Mouse (Mus musculus) intestine, embryonic 14.5 days (tissue): Measurements from ENCODE around the gene Gm11437. TPM values are rescaled to one million over a fixed set of nuclear protein-coding genes. Genes with fewer than 3 reads are reported as not detected.

Source experiments
- ATAC-seq: fragments of 200-750 bp; cut with Nextera tagmentation; replicated peaks from 2 replicates; pipeline ENCODE4 v1.8.0; 2017; ENCODE audit warnings: low read depth, moderate number of reproducible peaks, moderate TSS enrichment, moderate library complexity; ENCODE audit not compliant: low FRiP score, low TSS enrichment
- DNase-seq: peaks from one replicate; pipeline ENCODE4 v3.0.0-alpha.2; 2018; ENCODE audit warnings: low spot score
- H3K27ac ChIP-seq: fragments of 300-500 bp; sonication (generic); 2 replicates; pipeline ENCODE4 v1.5.1; 2014; ENCODE audit warnings: low read depth, mild to moderate bottlenecking, control low read depth
- H3K27me3 ChIP-seq: fragments of 300-500 bp; sonication (generic); replicated peaks from 2 replicates; pipeline ENCODE4 v1.6.1; 2014; ENCODE audit warnings: low read length, control low read depth; ENCODE audit not compliant: control insufficient read depth, insufficient read depth
- H3K36me3 ChIP-seq: fragments of 300-500 bp; sonication (generic); 2 replicates; pipeline ENCODE4 v1.6.1; 2014; ENCODE audit warnings: low read length, control low read depth; ENCODE audit not compliant: control insufficient read depth, insufficient read depth
- H3K4me1 ChIP-seq: fragments of 300-500 bp; sonication (generic); replicated peaks from 2 replicates; pipeline ENCODE4 v1.6.1; 2014; ENCODE audit warnings: low read length, control low read depth, mixed read lengths; ENCODE audit not compliant: control insufficient read depth, insufficient read depth
- H3K4me2 ChIP-seq: fragments of 300-500 bp; sonication (generic); 2 replicates; pipeline ENCODE4 v1.6.1; 2014; ENCODE audit warnings: low read length
- H3K4me3 ChIP-seq: fragments of 300-500 bp; sonication (generic); 2 replicates; pipeline ENCODE4 v1.5.1; 2014; ENCODE audit warnings: low read depth, low read length, control low read depth, mixed read lengths
- H3K9ac ChIP-seq: fragments of 300-500 bp; sonication (generic); 2 replicates; pipeline ENCODE4 v1.6.1; 2014; ENCODE audit warnings: mild to moderate bottlenecking, low read length
- H3K9me3 ChIP-seq: fragments of 300-500 bp; sonication (generic); 2 replicates; pipeline ENCODE4 v1.6.1; 2016; ENCODE audit warnings: low read length, control low read depth; ENCODE audit not compliant: control insufficient read depth
- WGBS: fragments of 180-500 bp; shearing (Covaris S2); extraction: QIAGEN DNeasy Blood & Tissue Kit; methylation state at CpG from one replicate; pipeline ENCODE4 v1.1.7; 2014; 5-methylcytosine and 5-hydroxymethylcytosine counted together
- polyA plus RNA-seq: library from polyadenylated mRNA; unstranded; fragments of >200 nt; fragmentation: Nextera tagmentation; extraction: Ambion mirVana; gene quantifications from 2 replicates; pipeline ENCODE4 v1.2.1, GENCODE M21; 2014

Gm11437 gene
- polyA plus RNA-seq, 1 experiment from 2014 or later, result 0.15 TPM

GRCm38 (mm10) chr11:84181286-84181685 is 14.0 kb upstream of the Gm11437 start:
- Histone ChIP-seq H3K27ac (no peak overlapping the region), H3K27me3 (no peaks in the 10 kb centered on the region), H3K4me2 (peak overlapping the region; percentile 82), H3K36me3 (no peaks in the 10 kb centered on the region), H3K4me3 (peak overlapping the region; percentile 83), H3K9ac (peak overlapping the region; percentile 71; the same call in 1 of the 2 replicates), H3K4me1 (peaks cover 7% of the 10 kb centered on the region; the same call in 1 of the 2 replicates), H3K9me3 (no peaks in the 10 kb centered on the region)
- no peak for DNase-seq
- no peak for ATAC-seq
- WGBS, result 74% methylated on average over 2 of the region's 2 CpGs

- Histone ChIP-seq H3K9me3 (no peaks in the 10 kb centered on the region), H3K27ac (peak overlapping the region; percentile 85), H3K27me3 (no peaks in the 10 kb centered on the region), H3K36me3 (no peaks in the 10 kb centered on the region), H3K4me2 (peak overlapping the region; percentile 82), H3K4me3 (peak overlapping the region; percentile 83), H3K4me1 (peaks cover 7% of the 10 kb centered on the region; the same call in 1 of the 2 replicates), H3K9ac (peak overlapping the region; percentile 71)
- ATAC-seq (peak; percentile 59), DNase-seq (peak; percentile 91)
- under 1% methylated on average over 40 of the region's 44 CpGs for whole genome bisulfite sequencing
Measured at GRCm38 (mm10) chr11:84179954-84180598, 12.8 kb upstream of the Gm11437 start.

DNA sequence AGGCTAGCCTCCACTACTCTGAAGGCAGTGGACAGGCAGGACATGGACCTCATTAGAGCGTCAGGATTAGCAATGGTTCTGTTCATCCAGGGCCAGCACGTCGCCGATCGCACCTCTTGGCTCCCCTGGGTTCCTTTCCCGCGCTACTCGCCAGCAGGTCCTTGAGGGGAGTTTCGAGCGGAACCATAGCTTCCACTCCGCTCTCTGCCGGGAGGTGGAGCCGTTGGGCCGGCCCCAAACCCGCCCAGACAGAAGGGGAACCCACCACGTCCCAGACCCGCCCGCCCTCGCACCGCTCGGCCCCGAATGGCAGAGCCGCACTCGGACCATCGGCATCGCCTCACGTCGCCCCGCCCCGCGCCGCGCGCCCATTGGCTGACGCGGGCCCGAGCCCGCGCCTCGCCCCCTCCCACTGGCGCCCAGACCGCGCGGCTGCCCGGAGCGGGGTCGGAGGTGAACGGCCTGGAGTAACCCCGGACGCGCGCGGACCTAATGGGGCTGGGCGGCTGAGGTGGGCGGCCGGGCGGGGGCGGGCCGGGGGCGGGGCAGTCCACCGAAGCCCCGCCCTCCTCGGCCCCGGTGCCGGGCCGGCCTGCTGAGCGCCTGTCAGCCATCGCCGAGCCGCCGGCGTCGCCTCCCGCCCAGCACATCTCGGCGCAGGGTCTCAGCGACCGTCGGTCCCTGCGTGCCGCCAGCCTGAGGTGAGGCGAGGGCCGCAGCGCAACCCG is 12.1 kb upstream of the Gm11437 start:
- Histone ChIP-seq H3K27me3 (no peaks in the 10 kb centered on the region), H3K36me3 (no peaks in the 10 kb centered on the region), H3K9me3 (no peaks in the 10 kb centered on the region), H3K4me2 (peak overlapping the region; percentile 82), H3K4me1 (peaks cover 7% of the 10 kb centered on the region; the same call in 1 of the 2 replicates), H3K4me3 (peak overlapping the region; percentile 83), H3K27ac (peak overlapping the region; percentile 85), H3K9ac (peak overlapping the region; percentile 71)
- under 1% methylated on average over 34 of the region's 85 CpGs for WGBS
- ATAC-seq (peak; percentile 98), DNase-seq (peak; percentile 94)

DNA sequence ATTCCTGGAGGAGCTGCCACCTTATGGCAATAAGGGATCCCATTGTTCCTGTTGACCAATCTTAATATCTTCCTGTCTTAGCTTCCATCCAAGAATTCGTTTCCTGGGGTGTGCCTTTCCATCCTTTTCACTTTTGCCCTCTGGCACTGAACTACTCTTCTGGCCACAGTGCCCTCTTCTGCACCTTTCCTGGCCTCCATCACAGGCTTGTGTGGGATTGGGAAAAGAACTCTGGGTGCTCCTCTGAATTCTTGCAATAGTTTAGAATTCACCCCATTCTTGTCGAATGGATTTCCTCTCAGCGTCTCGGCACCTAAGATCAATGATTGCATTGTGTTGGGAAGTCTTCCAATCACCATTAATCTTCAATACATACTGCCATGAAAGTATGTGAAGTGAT is 11.3 kb upstream of the Gm11437 start:
- H3K4me1 ChIP-seq, result peaks cover 7% of the 10 kb centered on the region; the same call in 1 of the 2 replicates
- peak overlapping the region; percentile 82 for H3K4me2 ChIP-seq
- no peaks in the 10 kb centered on the region for H3K36me3 ChIP-seq
- DNase-seq (no peak), ATAC-seq (no peak)
- no peaks in the 10 kb centered on the region for H3K27me3 ChIP-seq
- 0 out of 2 replicates have a peak overlapping the region, but pooled peaks have one; percentile 71 for H3K9ac ChIP-seq
- WGBS, result 36% methylated on average over 4 of the region's 4 CpGs
- no peaks in the 10 kb centered on the region for H3K9me3 ChIP-seq
- peak overlapping the region; percentile 83; the same call in 1 of the 2 replicates for H3K4me3 ChIP-seq
- H3K27ac ChIP-seq, result peak overlapping the region; percentile 85; the same call in 1 of the 2 replicates

DNA sequence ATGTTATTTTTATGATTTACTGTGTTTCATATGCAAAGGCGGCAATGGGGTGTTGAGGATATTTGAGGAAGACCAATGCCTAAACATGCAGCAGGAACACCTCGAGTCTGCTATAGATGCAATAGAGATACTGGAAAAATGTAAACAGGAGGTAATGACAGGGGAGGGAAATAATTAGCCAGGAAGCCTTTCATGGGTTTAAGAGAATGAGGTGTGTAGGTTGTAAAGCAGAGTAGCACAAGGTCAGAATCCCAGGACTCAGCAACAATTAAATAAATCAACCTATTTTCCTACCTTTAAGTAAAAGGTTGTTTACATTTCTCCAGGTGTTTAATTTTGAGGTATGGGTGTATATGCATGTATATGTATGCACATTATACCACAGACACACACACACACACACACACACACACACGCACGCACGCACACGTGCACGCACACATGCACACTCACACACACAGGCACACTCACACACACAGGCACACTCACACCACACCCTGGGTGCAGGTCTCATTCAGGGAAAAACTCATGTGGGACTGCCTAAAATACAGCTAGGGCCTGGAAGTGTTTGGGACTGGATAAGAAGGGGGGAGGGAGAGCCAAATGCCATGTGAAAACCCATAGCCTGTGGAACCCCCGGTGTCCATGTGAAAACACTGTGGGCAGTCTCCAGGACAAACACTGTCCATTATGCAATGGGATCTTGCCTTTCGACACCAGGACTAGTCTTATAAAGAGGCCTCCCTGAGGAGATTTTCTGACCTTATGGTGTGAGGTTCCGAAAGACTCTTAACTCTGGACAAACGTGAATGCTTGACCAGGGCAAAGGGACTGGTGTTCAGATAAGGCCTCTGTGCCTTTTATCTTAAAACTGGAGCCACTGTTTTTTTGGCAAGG is 5.5 kb upstream of the Gm11437 start:
- Histone ChIP-seq H3K36me3 (no peaks in the 10 kb centered on the region), H3K9ac (no peak overlapping the region), H3K4me2 (no peak overlapping the region), H3K27ac (no peak overlapping the region), H3K4me1 (no peaks in the 10 kb centered on the region), H3K9me3 (no peaks in the 10 kb centered on the region), H3K27me3 (no peaks in the 10 kb centered on the region), H3K4me3 (no peak overlapping the region)
- ATAC-seq (0 out of 2 replicates have a peak, but pooled peaks have one; percentile 36), DNase-seq (no peak)
- 64% methylated on average over 11 of the region's 11 CpGs for WGBS

DNA sequence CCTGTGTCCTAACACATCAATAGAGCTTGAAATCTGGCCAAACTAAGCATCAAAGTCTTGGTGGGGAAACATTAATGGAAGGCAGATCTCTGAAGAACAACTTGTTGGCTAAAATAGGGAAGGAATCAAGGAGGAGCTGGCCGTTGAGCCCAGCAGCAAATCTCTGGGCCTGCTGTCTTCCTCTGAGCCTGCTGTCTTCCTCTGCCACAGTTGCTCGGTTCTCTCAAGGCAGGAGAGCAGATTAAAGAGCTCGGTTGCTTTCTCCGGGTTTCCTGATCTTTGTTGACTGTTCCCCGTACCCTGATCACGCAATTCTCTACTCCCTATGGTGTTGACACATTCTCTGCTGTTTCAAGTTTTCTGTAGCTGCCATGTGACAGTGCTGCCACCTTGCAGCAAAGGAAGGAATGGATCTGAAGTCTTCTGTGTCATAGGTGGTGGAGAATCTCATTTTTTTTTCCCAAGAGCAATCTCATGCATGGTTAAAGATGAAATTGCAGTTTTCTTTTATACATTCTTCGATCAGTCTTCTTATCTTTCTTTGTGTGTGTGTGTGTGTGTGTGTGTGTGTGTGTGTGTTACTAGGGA is 1.5 kb upstream of the Gm11437 start:
- H3K27ac ChIP-seq, result no peak overlapping the region
- ATAC-seq (no peak), DNase-seq (no peak)
- no peaks in the 10 kb centered on the region for H3K27me3 ChIP-seq
- no peak overlapping the region for H3K4me2 ChIP-seq
- no peak overlapping the region for H3K9ac ChIP-seq
- H3K4me1 ChIP-seq, result no peaks in the 10 kb centered on the region
- no peaks in the 10 kb centered on the region for H3K9me3 ChIP-seq
- 25% methylated on average over 7 of the region's 7 CpGs for WGBS
- no peaks in the 10 kb centered on the region for H3K36me3 ChIP-seq
- no peak overlapping the region for H3K4me3 ChIP-seq

- WGBS, result 39% methylated on average over 4 of the region's 4 CpGs
- ATAC-seq, result 0 out of 2 replicates have a peak, but pooled peaks have one; percentile 58
- no peak overlapping the region for H3K4me2 ChIP-seq
Measured at GRCm38 (mm10) chr11:84164561-84164960, 2.7 kb downstream of the Gm11437 start.

GRCm38 (mm10) chr11:84164123-84164522 is 3.2 kb downstream of the Gm11437 start:
- no peak overlapping the region for H3K9ac ChIP-seq
- no peak overlapping the region for H3K4me3 ChIP-seq
- H3K36me3 ChIP-seq, result no peaks in the 10 kb centered on the region
- no peaks in the 10 kb centered on the region for H3K9me3 ChIP-seq
- no peak overlapping the region for H3K27ac ChIP-seq
- WGBS, result 77% methylated on average over 6 of the region's 6 CpGs
- ATAC-seq (no peak), DNase-seq (no peak)
- no peaks in the 10 kb centered on the region for H3K4me1 ChIP-seq
- no peak overlapping the region for H3K4me2 ChIP-seq
- no peaks in the 10 kb centered on the region for H3K27me3 ChIP-seq

More at GRCm38 (mm10) chr11:84164561-84164960, 2.7 kb downstream of the Gm11437 start:
- H3K27ac ChIP-seq, result no peak overlapping the region
- no peaks in the 10 kb centered on the region for H3K36me3 ChIP-seq
- DNase-seq, result no peak
- no peaks in the 10 kb centered on the region for H3K9me3 ChIP-seq
- no peak overlapping the region for H3K4me3 ChIP-seq
- no peak overlapping the region for H3K9ac ChIP-seq
- no peaks in the 10 kb centered on the region for H3K27me3 ChIP-seq
- H3K4me1 ChIP-seq, result no peaks in the 10 kb centered on the region
